Mouse (Mus musculus) neural tube, embryonic 14.5 days (tissue): Measurements from ENCODE around the gene Ube2k. TPM values are rescaled to one million over a fixed set of nuclear protein-coding genes. Genes with fewer than 3 reads are reported as not detected.
A peak's percentile ranks its signal among the peaks of the same experiment; 100 is the strongest.

ENCODE experiments used
- ATAC-seq: fragments of 200-750 bp; cut with Nextera tagmentation; 2 replicates; pipeline ENCODE4 v1.8.0; 2017; ENCODE audit warnings: low read depth, mild to moderate bottlenecking, moderate TSS enrichment, moderate library complexity
- H3K27ac ChIP-seq: fragments of 300-500 bp; sonication (generic); 2 replicates; pipeline ENCODE4 v1.5.1; 2014; ENCODE audit warnings: low read depth, mild to moderate bottlenecking, control low read depth, low read length, moderate library complexity, mixed read lengths
- H3K27me3 ChIP-seq: fragments of 300-500 bp; sonication (generic); 2 replicates; pipeline ENCODE4 v1.6.1; 2014; ENCODE audit warnings: low read length; ENCODE audit not compliant: control insufficient read depth, insufficient read depth
- H3K36me3 ChIP-seq: fragments of 300-500 bp; sonication (generic); 2 replicates; pipeline ENCODE4 v1.6.1; 2014; ENCODE audit warnings: low read length, mixed read lengths; ENCODE audit not compliant: control insufficient read depth, insufficient read depth
- H3K4me1 ChIP-seq: fragments of 300-500 bp; sonication (generic); 2 replicates; pipeline ENCODE4 v1.6.1; 2014; ENCODE audit warnings: low read length; ENCODE audit not compliant: control insufficient read depth, insufficient read depth
- H3K4me2 ChIP-seq: fragments of 300-500 bp; sonication (generic); 2 replicates; pipeline ENCODE4 v1.6.1; 2014; ENCODE audit warnings: mild to moderate bottlenecking, low read depth, low read length, control low read depth
- H3K4me3 ChIP-seq: fragments of 300-500 bp; sonication (generic); 2 replicates; pipeline ENCODE4 v1.5.1; 2014; ENCODE audit warnings: low read depth, low read length, control low read depth, mixed read lengths
- H3K9ac ChIP-seq: fragments of 300-500 bp; sonication (generic); replicated peaks from 2 replicates; pipeline ENCODE4 v1.6.1; 2014; ENCODE audit warnings: low read depth, mild to moderate bottlenecking, control low read depth, low read length, mixed read lengths
- H3K9me3 ChIP-seq: fragments of 300-500 bp; sonication (generic); 2 replicates; pipeline ENCODE4 v1.6.1; 2016; ENCODE audit warnings: low read length; ENCODE audit not compliant: control insufficient read depth
- WGBS: fragments of 180-500 bp; shearing (Covaris S2); extraction: QIAGEN DNeasy Blood & Tissue Kit; methylation state at CpG from one replicate; pipeline ENCODE4 v1.1.7; 2014; 5-methylcytosine and 5-hydroxymethylcytosine counted together
- polyA plus RNA-seq: library from polyadenylated mRNA; unstranded; fragments of >200 nt; fragmentation: Nextera tagmentation; extraction: Ambion mirVana; gene quantifications from 2 replicates; pipeline ENCODE4 v1.2.1, GENCODE M21; 2014

Ube2k gene
- polyA plus RNA-seq, 1 experiment from 2014 or later = 179 TPM

GRCm38 (mm10) chr5:65549677-65550076 is 12.6 kb downstream of the Ube2k start:
- ATAC-seq = no peak
- Histone ChIP-seq H3K27me3 (no peaks in the 10 kb centered on the region), H3K27ac (no peak overlapping the region), H3K36me3 (no peaks in the 10 kb centered on the region), H3K9me3 (no peaks in the 10 kb centered on the region), H3K4me2 (no peak overlapping the region), H3K4me1 (no peaks in the 10 kb centered on the region), H3K9ac (no peak overlapping the region), H3K4me3 (no peak overlapping the region)
- 96% methylated on average over 1 of the region's 1 CpGs for WGBS

- H3K4me3 ChIP-seq = no peak overlapping the region
- peaks cover 7% of the 10 kb centered on the region; the same call in 1 of the 2 replicates for H3K4me1 ChIP-seq
- no peak for ATAC-seq
Observed at GRCm38 (mm10) chr5:65557109-65557508, 20.1 kb downstream of the Ube2k start.

DNA sequence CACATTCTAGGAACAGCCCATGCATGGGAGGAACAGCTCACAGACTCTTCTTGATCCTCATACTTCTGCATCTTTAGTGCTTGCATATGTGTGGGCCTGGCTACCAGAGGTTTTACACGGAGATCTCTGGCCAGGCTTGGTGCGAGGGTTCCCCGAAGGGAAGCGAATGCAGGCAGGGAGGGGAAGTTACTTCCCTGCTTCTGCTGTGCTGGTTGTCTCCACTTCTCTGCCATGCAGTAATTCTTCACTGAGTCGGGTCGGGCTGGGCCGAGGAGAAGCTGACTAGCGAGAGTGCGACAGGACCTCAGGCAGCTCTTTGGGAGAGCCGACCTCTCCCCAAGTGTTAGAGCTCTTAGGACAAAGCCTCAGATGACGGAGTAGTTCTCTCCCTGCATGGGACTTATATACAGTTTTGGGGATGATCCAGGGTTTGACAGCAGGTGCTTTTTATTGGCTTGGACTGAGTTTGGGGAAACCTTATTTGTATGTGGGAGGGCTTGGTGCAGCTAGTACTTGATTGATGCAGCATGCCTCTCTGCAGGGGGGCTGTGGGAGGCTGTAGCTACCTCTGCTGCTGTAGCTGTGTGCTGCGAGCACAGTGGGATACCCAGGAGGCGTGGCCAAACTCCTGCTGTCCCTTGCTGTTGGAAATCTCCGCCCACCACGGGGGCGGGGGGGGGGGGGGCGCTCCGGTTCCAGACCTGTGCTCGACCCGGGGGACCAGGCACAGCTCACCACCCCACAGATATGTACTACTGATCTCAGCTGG is 24.3 kb downstream of the Ube2k start:
- H3K4me2 ChIP-seq = no peak overlapping the region
- no peak overlapping the region for H3K27ac ChIP-seq
- H3K36me3 ChIP-seq = no peaks in the 10 kb centered on the region
- no peaks in the 10 kb centered on the region for H3K9me3 ChIP-seq
- 17% methylated on average over 18 of the region's 20 CpGs for WGBS
- no peak overlapping the region for H3K4me3 ChIP-seq
- peak; percentile 60; the same call in 1 of the 2 replicates for ATAC-seq
- peaks cover 7% of the 10 kb centered on the region; the same call in 1 of the 2 replicates for H3K4me1 ChIP-seq
- no peaks in the 10 kb centered on the region for H3K27me3 ChIP-seq
- no peak overlapping the region for H3K9ac ChIP-seq

More at GRCm38 (mm10) chr5:65557109-65557508, 20.1 kb downstream of the Ube2k start:
- no peak overlapping the region for H3K27ac ChIP-seq
- no peaks in the 10 kb centered on the region for H3K9me3 ChIP-seq
- no peaks in the 10 kb centered on the region for H3K36me3 ChIP-seq
- no peaks in the 10 kb centered on the region for H3K27me3 ChIP-seq
- H3K9ac ChIP-seq = no peak overlapping the region
- H3K4me2 ChIP-seq = no peak overlapping the region

GRCm38 (mm10) chr5:65565486-65565885 is 28.5 kb downstream of the Ube2k start:
- Histone ChIP-seq H3K4me2 (no peak overlapping the region), H3K9me3 (no peaks in the 10 kb centered on the region), H3K27me3 (no peaks in the 10 kb centered on the region), H3K36me3 (no peaks in the 10 kb centered on the region; the same call in 1 of the 2 replicates), H3K4me3 (no peak overlapping the region), H3K27ac (no peak overlapping the region), H3K4me1 (peaks cover 7% of the 10 kb centered on the region; the same call in 1 of the 2 replicates), H3K9ac (no peak overlapping the region)
- 87% methylated on average over 2 of the region's 2 CpGs for WGBS
- ATAC-seq = no peak

DNA sequence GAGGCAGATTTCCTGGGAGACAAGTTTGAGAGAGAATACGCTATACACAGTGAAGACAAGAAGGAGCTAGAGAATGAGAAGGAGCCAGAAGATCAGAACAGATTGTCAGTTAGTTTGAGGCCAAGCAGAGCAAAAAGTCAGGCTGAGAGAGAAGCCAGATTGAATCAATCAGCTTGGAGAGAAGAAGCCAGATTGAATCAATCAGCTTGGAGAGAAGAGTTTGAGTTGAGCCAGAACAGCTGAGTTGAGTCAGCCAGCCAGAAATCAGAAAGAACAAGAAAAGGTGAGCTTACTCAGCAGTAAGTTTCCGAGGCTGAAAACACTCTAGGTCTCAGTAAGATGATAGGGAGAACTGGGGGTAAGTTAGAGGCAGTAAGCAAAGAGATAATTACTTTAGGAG is 37.8 kb downstream of the Ube2k start:
- Histone ChIP-seq H3K9ac (no peak overlapping the region), H3K9me3 (no peaks in the 10 kb centered on the region), H3K27me3 (no peaks in the 10 kb centered on the region), H3K4me1 (no peaks in the 10 kb centered on the region), H3K4me2 (no peak overlapping the region), H3K36me3 (no peaks in the 10 kb centered on the region), H3K27ac (no peak overlapping the region), H3K4me3 (no peak overlapping the region)
- 94% methylated on average over 2 of the region's 2 CpGs for WGBS
- ATAC-seq = no peak

DNA sequence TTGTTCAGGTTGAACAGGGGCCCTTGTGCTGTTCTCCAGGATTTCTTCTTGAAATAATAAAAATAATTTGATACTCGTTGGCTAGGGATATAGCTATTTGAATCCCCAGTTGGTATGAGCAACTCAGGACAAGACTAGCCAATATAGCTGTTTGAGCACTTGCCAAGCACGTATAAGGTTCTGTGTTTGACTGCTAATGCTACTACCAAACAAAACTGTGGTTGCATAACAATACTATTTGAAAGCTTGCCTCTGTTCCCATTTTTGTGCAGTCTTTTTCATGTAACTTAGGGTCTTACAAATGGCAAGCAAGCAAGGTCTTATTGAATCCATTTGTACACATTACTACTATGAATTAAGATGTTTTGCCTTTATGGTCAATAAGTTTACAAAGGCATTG is 38.9 kb downstream of the Ube2k start:
- H3K36me3 ChIP-seq = no peaks in the 10 kb centered on the region

DNA sequence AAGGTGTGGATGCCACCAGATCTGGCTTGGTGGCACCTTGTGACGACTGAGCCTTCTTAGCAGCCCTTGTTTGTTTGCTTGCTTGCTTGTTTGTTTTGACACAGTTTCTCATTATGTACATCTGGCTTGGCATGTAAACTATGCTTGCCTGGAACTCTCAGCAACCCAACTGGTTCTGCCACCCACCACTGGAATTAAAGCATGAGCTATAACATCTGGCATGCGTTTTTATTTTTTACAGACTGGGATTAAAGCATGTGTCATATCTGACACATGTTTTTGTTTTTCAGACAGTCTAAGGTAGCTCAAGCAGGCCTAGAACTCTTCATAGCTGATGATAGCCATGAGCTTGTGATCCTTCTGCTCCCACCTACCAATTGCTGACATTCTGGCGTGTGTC is 41.5 kb downstream of the Ube2k start:
- 93% methylated on average over 3 of the region's 3 CpGs for WGBS
- H3K4me3 ChIP-seq = no peak overlapping the region
- no peak overlapping the region for H3K4me2 ChIP-seq
- H3K27ac ChIP-seq = no peak overlapping the region
- H3K36me3 ChIP-seq = no peaks in the 10 kb centered on the region
- H3K4me1 ChIP-seq = no peaks in the 10 kb centered on the region
- no peaks in the 10 kb centered on the region for H3K9me3 ChIP-seq
- no peak overlapping the region for H3K9ac ChIP-seq
- no peak for ATAC-seq
- H3K27me3 ChIP-seq = no peaks in the 10 kb centered on the region

More for the DNA sequence above, 38.9 kb downstream of the Ube2k start:
- Histone ChIP-seq H3K27me3 (no peaks in the 10 kb centered on the region), H3K9me3 (no peaks in the 10 kb centered on the region), H3K4me3 (no peak overlapping the region), H3K9ac (no peak overlapping the region), H3K4me2 (no peak overlapping the region), H3K27ac (no peak overlapping the region), H3K4me1 (no peaks in the 10 kb centered on the region)
- WGBS = 84% methylated on average over 2 of the region's 2 CpGs
- no peak for ATAC-seq

- no peak for ATAC-seq
- no peak overlapping the region for H3K4me2 ChIP-seq
- H3K36me3 ChIP-seq = no peaks in the 10 kb centered on the region
- H3K9ac ChIP-seq = no peak overlapping the region
- no peaks in the 10 kb centered on the region for H3K4me1 ChIP-seq
- H3K27me3 ChIP-seq = no peaks in the 10 kb centered on the region
- WGBS = 94% methylated on average over 5 of the region's 5 CpGs
- H3K4me3 ChIP-seq = no peak overlapping the region
- no peak overlapping the region for H3K27ac ChIP-seq
- no peaks in the 10 kb centered on the region for H3K9me3 ChIP-seq
Observed at GRCm38 (mm10) chr5:65586291-65586690, 49.3 kb downstream of the Ube2k start.

DNA sequence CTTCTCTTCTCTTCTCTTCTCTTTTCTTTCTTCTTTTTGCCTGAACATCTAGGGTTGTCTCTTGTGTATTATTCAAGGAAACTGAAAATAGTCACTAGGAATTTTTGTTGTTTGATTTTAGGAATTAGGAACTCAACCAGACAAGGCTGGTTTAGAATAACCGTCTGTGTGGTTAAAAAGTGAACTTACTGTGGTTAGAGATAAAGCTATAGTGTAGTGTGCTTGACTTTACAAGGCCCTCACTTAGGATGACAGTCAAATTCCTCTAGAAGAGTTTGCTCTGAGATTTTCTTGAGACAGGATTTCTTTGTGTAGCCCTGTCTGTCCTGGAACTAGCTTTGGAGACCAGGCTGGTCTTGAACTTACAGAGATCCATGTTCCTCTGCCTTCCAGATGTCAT is 53.2 kb downstream of the Ube2k start:
- Histone ChIP-seq H3K36me3 (peaks cover 9% of the 10 kb centered on the region; the same call in 1 of the 2 replicates), H3K4me2 (no peak overlapping the region), H3K4me3 (no peak overlapping the region), H3K4me1 (no peaks in the 10 kb centered on the region), H3K9me3 (no peaks in the 10 kb centered on the region), H3K27me3 (no peaks in the 10 kb centered on the region), H3K9ac (no peak overlapping the region), H3K27ac (no peak overlapping the region)
- ATAC-seq = no peak
- WGBS = 92% methylated on average over 1 of the region's 1 CpGs
